Mouse (Mus musculus) testis, adult 2 months (tissue): ENCODE measurements at regions not wholly inside any gene's neighbourhood (a gene's known extent, or its start where the extent isn't known, plus 50 kb on each side); places are given as distances from the start of the nearest gene placed in this dataset.

Source experiments
- CTCF ChIP-seq: fragments of 200-500 bp; IDR thresholded peaks from 2 replicates; pipeline ENCODE4 v1.5.1; 2012; ENCODE audit warnings: low read depth, mild to moderate bottlenecking, inconsistent platforms, low read length, moderate library complexity; ENCODE audit not compliant: control insufficient read depth, insufficient read depth, insufficient replicate concordance
- POLR2A ChIP-seq: fragments of 200-500 bp; IDR thresholded peaks from 2 replicates; pipeline ENCODE4 v1.6.1; 2012; ENCODE audit warnings: low read depth, mild to moderate bottlenecking, inconsistent platforms, low read length, moderate library complexity; ENCODE audit not compliant: control insufficient read depth

DNA sequence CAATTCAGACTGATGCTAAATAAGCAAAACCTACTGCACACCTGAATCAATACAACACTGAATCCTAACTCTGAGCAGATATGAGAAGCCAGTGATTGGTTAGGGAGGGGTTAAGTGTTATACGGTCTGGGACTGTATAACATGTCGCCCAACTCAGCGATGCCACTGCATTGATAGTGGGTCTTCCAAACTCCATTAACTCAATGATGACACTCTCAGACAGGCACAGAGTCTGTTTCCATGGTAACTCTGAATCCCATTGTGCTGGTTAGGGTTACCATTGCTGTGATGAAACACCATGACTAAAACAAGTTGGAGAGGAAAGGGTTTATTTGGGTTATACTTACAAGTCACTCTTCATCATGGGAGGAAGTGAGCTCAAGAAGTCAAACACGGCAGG, 424.5 kb downstream of the Cbln4 start:
- no peak for TF ChIP-seq CTCF
- TF ChIP-seq POLR2A = no peak
